Mouse (Mus musculus): ENCODE measurements at regions not wholly inside any gene's neighbourhood (a gene's known extent, or its start where the extent isn't known, plus 50 kb on each side); places are given as distances from the start of the nearest gene placed in this dataset.
A peak's percentile ranks its signal among the peaks of the same experiment; 100 is the strongest.

DNA sequence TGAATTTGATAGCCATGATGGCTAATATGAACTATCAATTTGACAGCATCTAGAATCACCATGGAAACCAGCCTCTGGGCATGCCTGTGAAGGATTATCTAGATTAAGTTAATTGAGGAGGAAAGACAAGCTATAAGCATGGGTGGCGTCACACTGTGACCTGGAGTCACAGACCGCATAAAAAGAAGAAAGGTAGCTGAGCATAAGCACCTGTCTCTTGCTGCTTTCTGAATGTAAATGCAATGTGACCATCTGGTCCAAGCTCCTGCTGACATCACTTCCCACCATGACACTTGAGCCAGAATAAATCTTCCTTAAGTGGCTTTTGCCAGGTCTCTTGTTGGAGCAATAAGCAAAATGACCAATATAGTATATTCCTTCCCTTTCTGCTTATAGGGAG lies 113.4 kb upstream of the Gm17728 start:
- DNase-seq (ENCODE audit: low spot score), result no peak
- no peak for ATAC-seq (ENCODE audit: low FRiP score)

DNA sequence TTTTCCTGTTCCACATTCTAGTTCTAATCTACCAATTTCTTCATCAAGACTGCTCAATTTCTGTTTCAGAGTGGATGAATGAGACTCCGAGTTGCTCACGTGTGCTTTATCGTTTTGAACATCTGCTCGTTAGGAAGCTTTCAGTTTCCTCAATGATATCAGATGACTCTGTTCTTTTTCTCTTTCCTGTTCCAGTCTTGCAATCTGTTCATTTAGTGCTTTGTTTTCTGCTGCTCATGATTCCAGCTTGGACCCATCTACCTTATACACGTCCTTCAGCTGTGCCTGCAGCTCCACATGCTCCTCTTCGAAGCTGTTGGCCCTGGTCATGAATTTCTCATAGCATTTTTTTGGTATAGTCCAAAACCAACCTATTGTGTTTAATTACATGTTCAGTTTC lies 99.1 kb upstream of the Gm17728 start:
- Histone ChIP-seq H3K4me3 (ENCODE audit: low read depth, low read length) (no peak overlapping the region), H3K4me1 (replicated peaks; ENCODE audit: control insufficient read depth, insufficient read depth, low read length) (no peaks in the 10 kb centered on the region), H3K9me3 (ENCODE audit: control insufficient read depth, low read length) (no peaks in the 10 kb centered on the region), H3K36me3 (ENCODE audit: control insufficient read depth, insufficient read depth, low read length) (no peaks in the 10 kb centered on the region), H3K27me3 (ENCODE audit: control insufficient read depth, insufficient read depth, low read length) (no peaks in the 10 kb centered on the region), H3K27ac (ENCODE audit: low read depth, low read length) (no peak overlapping the region), H3K4me2 (replicated peaks; ENCODE audit: low read depth, low read length) (no peak overlapping the region), H3K9ac (ENCODE audit: low read depth, low read length) (no peak overlapping the region)
- 90% methylated on average over 6 of the region's 6 CpGs for WGBS
- ATAC-seq (ENCODE audit: low FRiP score) (no peak), DNase-seq (ENCODE audit: low spot score) (no peak)

More for the DNA sequence above, 113.4 kb upstream of the Gm17728 start:
- Histone ChIP-seq H3K4me3 (ENCODE audit: low read depth, low read length) (no peak overlapping the region), H3K9me3 (ENCODE audit: control insufficient read depth, low read length) (no peaks in the 10 kb centered on the region), H3K27me3 (ENCODE audit: control insufficient read depth, insufficient read depth, low read length) (no peaks in the 10 kb centered on the region), H3K4me2 (replicated peaks; ENCODE audit: low read depth, low read length) (no peak overlapping the region), H3K4me1 (replicated peaks; ENCODE audit: control insufficient read depth, insufficient read depth, low read length) (no peaks in the 10 kb centered on the region), H3K27ac (ENCODE audit: low read depth, low read length) (no peak overlapping the region), H3K9ac (ENCODE audit: low read depth, low read length) (no peak overlapping the region), H3K36me3 (ENCODE audit: control insufficient read depth, insufficient read depth, low read length) (no peaks in the 10 kb centered on the region)
- 65% methylated on average over 2 of the region's 2 CpGs for WGBS

DNA sequence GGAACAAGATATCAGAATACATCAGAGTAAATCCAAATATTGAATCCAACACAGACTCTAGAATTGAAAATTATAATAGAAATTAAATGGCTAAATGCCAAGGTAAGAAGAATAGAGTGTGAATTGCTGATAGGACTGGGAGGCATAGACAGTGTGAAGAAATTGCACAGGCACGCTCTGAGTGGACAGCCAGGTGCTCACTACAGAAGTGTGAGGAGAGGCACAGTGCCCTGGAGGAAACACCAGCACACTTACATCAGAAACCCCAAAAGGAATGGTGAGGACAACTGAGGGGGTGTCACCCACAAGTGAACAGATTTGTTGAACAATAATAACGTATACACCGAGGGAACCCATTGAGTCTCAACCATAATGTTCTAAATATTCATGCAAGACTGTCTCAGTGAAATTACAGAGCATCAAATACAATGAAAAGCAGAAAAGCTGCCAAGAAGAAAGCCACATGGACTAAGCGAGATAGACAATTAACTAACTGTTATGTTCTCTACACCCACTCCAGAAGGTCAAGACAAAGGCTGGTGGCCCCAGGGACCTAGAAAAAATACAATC lies 92.9 kb upstream of the Gm17728 start:
- DNase-seq (ENCODE audit: low spot score), result no peak
- ATAC-seq (ENCODE audit: low FRiP score), result no peak
- no peaks in the 10 kb centered on the region for H3K27me3 ChIP-seq (ENCODE audit: control insufficient read depth, insufficient read depth, low read length)
- H3K9me3 ChIP-seq (ENCODE audit: control insufficient read depth, low read length), result no peaks in the 10 kb centered on the region
- H3K4me3 ChIP-seq (ENCODE audit: low read depth, low read length), result no peak overlapping the region
- no peak overlapping the region for H3K27ac ChIP-seq (ENCODE audit: low read depth, low read length)
- H3K36me3 ChIP-seq (ENCODE audit: control insufficient read depth, insufficient read depth, low read length), result no peaks in the 10 kb centered on the region
- WGBS, result 87% methylated on average over 4 of the region's 4 CpGs
- H3K4me1 ChIP-seq (replicated peaks; ENCODE audit: control insufficient read depth, insufficient read depth, low read length), result 0 out of 2 replicates have a peak, but pooled peaks cover 2% of the 10 kb centered on the region
- no peak overlapping the region for H3K9ac ChIP-seq (ENCODE audit: low read depth, low read length)
- no peak overlapping the region for H3K4me2 ChIP-seq (replicated peaks; ENCODE audit: low read depth, low read length)

DNA sequence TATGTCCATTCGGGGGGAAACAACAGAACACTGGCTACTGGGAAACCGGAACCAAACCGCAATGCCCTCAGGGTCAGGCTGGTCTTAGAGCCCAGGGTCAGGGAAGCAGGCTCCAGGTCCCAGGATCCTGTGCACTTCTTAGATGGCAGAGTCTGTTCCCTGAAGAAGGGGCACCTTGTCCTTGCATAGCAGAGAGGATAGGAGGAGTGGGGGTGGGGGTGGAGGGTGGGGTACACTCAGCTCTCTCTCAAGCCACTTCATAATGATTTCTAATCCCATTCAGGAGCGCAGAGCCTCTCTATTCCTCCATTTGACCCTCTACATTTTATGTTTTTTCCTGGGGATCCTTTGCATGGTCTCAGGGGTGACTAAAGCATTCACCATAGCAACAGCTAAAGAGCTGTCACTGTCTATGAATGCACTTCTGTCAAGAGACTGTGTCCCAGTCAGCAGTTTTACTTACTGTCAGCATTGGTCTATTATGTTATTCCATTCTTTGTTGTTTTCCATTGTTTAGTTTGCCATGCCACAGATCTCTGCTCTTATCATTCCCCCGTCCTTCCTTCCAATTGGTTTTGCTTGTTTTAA lies 64.2 kb upstream of the Gm17728 start:
- Histone ChIP-seq H3K4me3 (ENCODE audit: low read depth, low read length) (no peak overlapping the region), H3K9ac (ENCODE audit: low read depth, low read length) (no peak overlapping the region), H3K27me3 (ENCODE audit: control insufficient read depth, insufficient read depth, low read length) (no peaks in the 10 kb centered on the region), H3K27ac (ENCODE audit: low read depth, low read length) (no peak overlapping the region), H3K4me1 (replicated peaks; ENCODE audit: control insufficient read depth, insufficient read depth, low read length) (no peaks in the 10 kb centered on the region; the same call in 1 of the 2 replicates), H3K9me3 (ENCODE audit: control insufficient read depth, low read length) (no peaks in the 10 kb centered on the region), H3K36me3 (ENCODE audit: control insufficient read depth, insufficient read depth, low read length) (no peaks in the 10 kb centered on the region), H3K4me2 (replicated peaks; ENCODE audit: low read depth, low read length) (no peak overlapping the region)
- peak; percentile 38; the same call in 1 of the 2 replicates for ATAC-seq (ENCODE audit: low FRiP score)
- peak; percentile 15 for DNase-seq (ENCODE audit: low spot score)
- 49% methylated on average over 5 of the region's 5 CpGs for WGBS
